Mouse (Mus musculus) kidney, adult 8-10 months (tissue): ENCODE results near the gene Qtrt2.

Source experiments
- DNase-seq, 2 experiments: peaks; one replicate each; pipeline ENCODE4 v3.0.0; 2022

Qtrt2 gene

DNA sequence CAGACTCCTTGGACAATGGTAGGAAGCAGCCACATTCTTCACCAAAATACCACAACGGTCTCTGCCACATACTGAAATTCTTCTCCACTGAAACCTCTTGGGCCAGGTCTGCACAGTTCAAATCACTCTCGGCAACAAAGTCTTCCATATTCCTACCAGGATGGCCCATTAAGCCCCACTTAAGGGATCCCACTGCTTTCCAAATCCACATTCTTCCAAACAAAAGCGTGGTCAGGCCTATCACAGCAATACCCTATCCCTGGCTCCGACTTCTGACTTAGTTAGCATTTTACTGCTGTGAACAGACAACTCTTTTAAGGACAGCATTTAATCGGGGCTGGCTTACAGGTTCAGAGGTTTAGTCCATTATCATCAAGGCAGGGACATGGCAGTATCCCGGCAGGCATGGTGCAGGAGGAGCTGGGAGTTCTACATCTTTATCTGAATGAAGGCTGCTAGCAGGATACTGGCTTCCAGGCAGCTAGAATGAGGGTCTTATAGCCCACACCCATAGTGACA, at the start of gene Qtrt2:
TSS of gene Qtrt2 (minus strand) at position 469 of the 519 bp plus-strand sequence.
- peak in 1 of 2 experiments; percentile 18 for DNase-seq

DNA sequence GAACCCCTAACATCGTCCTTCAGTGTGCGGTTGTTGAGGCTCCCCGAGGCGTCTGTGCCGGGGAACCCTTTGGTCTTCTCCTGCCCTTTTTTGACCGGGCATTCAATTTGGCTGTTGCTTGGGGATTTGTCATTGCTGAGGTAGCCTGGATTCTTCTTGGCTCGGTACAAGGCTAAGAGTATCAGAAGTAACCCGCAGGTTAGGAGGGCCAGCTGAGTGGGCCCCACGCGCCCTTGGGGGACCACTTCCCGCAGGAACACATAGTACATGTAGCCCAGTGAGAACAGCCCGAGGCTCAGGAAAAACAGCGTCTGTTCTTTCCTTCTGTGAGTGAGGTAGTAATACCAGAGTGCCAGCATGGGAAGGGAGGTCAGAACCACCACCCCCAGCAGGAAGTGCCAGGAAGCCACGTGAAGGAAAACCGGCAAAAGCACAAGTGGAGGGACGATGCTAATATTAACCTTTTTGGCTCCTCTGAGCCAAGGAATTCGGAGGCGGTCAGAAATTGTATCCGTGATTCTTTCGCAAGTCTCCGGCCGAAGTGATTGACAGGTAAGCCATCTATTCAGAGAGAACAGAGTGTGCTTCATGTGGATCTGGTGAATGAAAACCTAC, 47.1 kb upstream of the Qtrt2 start:
- no peak for DNase-seq

DNA sequence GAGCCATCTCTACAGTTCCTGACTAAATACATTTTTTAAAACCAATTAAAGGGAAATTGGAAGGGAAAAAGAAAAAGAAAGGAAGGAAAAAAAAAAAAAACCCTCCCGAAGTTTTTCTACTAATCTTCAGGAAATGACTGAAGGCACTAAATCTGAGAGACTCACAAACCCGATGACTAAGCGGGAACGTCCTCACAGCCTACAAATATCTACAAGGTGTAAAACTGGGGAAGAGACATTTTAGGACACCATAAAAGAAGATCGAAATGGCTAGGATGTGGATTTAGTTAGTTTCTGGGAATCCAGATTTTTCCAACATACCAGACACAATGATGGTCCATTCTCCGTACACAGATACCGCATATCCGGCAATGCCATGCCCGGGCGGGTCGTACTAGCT, 46.5 kb upstream of the Qtrt2 start:
- DNase-seq = no peak

DNA sequence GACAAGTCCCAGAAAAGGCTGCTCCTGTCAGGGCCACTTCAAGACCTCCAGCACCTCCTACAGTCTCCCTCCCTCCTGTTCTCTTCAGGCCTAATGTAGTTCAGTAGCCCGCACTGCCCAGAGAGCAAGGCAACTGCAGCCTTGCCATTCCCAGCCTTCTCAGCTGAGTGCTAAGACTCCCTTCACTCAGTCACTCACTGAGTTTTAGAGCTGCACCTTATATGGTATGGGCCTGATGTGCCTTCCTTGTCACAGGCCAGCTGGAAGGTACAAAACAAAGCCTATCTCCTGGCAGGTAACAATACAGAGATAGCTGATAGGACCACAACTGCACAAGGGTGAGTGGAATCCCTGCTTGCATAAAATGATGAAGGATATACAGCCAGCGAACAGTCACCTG, 45.8 kb upstream of the Qtrt2 start:
- no peak for DNase-seq

DNA sequence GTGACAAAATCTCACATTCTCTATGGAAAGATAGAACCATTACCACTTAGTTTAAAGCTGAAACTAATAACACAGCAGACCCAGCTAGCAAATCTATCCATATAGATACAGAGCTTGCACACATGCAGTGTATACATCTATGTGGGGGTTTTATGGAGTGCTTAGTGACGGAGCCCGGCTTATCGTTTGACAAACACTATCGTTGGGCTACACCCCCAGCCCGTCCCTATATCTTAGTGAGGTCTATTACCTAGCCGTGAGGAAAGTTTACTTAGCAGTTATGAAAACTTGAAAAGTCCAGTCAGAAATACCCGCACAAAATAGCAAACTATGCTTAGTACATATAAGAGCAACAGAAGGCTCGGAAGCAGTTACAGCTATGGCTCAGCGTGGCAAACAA, 45.1 kb upstream of the Qtrt2 start:
- no peak for DNase-seq

DNA sequence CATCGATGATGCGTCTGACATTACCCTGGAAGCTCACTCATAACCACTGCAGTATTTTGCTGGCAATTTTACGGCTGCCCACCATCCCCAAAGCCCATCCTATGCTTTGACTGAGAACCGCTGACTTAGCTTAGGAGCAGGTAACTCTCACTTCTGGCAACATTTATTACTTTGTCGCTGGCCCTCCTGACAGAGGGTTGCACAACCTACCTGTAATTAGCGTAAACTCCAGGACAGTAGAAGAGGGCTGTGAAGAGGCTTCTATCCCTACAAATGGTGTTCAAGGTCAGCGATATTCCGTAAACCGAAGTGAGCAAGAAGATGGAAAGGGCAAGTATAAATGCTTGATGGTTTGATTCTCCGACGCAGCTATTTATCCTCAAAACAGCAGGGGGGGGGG, 44.6 kb upstream of the Qtrt2 start:
- no peak for DNase-seq

DNA sequence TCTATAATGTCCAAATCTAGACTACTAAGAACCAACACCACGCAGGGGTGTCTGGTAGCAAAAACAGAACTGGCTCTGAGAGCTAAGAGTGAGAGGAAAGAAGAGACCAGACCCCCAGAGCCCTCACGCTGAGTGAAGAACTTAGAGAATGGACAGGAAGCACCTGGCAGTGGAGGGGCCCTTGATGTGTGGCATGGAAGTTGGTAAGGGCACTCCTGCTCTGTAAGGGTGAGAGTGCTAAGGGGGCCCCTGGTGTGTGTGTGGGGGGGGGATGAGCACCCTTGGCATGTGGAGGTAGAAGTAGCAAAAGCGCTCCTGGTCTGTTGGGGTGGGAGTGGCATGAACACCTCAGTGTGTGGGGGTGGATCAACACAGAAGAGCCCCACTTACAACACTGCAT, 43.8 kb upstream of the Qtrt2 start:
- DNase-seq = no peak

DNA sequence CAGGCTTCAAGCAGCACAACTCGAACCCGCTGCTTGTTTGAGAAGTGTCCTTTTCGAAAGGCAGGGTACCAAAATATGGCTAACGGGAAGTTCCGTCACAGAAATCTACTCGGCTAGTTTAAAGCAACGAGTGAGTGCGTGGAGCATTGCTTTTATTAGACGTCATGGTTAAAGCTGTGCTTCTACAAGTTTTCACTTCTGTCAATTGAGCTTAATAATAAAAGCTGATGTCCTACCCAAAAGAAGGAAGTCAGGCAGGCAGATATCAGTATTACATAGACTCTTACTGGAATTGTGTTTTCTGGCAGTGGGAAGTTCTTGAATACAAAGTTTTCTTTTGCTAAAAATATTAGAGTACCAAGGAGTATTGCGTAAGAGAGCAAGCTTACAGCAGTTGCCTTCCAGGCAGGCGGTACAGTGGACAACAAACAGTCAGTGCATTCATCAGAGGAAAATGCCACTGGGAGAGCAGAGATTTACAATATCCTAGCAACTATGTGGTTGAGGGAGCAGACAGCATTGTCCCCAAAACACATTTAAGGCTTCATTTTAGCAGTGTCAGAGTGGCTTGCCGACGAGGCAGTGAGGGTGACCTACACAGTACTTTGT, 39.3 kb upstream of the Qtrt2 start:
- DNase-seq = no peak

DNA sequence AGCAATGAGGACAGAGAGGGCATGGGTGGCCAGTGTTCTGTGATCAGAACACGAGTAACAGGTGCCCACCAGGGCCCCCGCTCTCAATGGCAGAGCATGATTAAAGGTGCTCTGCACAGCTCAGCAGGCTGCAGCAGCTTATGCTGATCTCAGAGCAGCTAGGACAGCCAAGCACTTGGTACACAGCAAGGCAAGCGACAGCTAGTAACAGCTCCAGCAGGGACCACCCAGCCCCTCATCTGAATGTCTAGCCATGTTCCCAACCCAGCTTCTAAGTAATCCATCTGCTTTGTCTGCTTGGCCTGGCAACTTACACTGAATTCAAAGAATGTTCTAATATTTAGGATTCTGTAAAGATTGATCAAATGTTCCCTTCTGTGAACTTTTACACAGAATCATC, 37.2 kb upstream of the Qtrt2 start:
- DNase-seq = no peak

DNA sequence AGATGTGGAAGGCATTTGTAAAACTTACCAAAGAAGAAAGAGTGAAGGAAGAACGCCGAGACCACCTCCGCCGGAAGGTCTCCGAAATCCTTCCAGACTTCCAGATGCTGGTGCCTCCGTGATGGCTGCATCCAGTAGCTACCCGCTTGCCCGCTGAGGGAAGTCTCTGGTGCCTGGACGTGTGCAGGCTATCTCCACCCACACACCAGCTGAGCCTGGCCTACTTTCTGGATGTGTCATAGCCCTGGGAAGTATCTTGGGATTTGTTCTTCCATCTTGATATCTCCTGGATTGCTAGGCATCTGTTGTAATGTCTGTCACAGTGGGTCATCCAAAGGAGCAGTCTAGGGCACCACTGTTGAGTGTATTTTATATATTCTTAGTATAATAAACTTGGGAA, 36.7 kb upstream of the Qtrt2 start:
- DNase-seq = no peak

DNA sequence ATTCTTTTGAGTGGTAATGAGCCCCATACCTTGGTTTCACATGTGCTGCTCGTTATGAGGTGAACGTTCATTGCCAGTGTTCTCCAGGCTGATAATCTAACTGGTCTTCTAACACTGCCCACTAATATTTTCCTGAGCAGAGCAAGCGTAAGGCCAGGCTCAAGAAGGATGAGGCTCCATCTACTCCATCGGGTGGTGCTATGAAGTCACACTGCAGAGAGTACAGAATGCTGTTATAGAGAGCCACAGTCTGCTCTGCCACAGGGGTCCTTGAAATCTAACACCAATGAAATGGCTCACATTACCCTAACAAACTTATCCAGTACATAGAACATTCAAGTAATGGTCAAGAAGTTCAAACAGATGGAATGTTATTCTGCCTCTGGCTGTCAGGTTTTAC, 31.4 kb upstream of the Qtrt2 start:
- DNase-seq = no peak

DNA sequence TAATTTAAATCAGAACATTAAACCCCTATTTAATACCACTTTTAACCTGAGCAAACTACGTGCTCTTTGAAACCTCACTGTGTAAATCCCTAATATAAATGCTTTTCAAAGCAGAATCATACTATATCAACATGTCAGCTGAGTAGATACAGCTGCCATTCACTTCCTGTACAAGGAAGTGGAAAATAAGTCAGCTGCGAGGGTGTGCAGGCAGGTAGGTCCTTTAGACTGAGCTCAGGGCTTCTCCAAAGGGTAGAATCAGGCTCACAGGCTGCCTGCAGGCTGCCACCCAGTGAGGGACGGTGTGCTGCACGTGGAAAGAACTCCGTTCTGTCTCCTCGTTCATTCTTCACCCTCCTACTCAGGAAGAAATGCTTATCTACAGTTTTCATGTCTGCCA, 28.3 kb upstream of the Qtrt2 start:
- DNase-seq = no peak

DNA sequence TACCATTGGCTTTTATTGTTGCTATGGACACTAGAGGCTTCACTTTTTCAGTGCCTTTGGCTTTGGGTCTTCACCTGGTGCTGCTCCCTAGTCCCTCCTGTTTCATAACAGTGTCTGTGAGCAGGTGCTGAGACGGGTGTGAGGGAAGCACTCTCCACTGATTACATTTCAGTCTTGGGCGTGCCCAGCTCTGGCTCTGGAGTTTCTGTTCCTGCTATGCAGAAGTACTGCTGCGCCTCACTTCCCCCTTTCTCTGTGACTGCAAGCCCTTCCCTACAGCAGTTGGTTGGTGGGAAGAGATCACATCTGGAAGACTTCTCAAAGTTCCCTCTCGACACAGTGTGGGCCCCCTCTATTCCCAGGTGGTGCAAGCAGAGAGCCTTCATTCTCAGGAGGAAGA, 25.0 kb upstream of the Qtrt2 start:
- no peak for DNase-seq

DNA sequence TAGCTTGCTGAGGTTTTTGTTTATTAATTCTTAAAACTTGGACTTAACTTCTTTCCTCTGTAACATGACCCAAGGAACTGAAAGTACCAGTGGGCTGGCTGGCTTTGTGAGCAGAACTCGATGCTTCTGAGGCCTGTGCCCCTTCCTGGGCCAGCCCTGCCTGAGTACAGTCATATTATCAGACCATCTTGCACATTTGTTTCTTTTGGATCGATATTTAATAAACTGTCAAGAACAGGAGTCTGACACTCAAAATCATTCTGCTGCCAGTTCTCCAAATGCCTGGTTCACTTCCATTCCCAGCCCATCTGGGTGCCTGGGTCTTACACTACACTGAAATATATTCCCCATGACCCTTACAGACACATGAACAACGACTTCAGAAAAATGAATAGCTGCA, 19.3 kb upstream of the Qtrt2 start:
- no peak for DNase-seq

DNA sequence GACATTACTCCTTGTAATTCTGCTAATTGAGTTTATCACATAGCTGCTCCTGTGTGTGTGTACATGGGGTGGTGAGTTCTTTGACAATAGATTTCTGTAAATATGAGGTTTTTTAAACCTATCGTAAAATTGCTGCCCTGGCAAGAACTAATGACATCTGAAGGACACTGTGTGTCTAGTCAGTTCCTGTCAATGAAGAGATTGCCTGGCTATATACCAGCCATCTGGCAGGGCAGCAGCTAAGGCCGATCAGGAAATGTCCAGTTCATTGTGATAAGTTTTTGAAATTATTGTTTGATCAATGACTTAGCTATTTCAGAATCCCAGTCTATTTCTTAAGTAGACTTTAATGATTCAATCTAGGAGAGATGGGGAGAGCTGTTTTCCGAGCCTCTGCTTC, 18.7 kb upstream of the Qtrt2 start:
- no peak for DNase-seq

DNA sequence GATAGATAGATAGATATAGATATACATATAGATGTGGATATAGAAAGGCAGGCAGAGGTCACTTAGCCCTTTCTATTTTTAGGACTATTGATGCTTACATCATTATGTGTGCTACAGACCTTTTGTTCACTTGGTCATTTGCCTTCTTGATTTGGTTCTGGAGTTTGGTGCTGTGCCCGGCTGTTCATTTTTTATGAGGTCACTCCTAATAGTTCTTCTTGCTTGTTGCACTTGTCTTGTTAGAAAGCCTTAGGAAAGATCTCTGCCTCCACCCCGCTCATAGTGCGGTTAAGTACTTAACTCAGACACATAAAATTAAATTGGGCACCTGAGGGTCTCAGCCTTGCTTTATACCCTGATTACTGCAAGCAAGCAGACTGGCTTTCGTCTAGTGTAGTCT, 14.2 kb upstream of the Qtrt2 start:
- DNase-seq = no peak

DNA sequence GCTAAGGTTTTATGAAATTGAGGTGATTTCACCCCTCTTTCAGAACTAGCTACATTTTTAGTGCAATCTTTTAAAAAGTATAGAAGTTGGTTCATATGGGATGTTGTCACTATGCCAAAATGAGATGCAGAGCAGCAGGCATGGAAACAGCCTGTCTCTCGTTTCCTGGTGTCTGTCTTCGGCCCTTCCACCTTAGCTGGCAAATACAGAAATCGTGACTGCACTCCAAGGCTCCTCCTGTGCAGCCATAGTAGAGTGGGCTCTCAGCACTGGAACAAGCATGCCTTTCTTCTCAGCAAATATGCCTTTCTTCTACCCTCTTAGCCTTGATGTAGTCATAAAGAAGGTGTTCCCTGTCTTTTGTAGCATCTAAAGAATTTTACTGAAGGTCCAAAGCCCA, 9.3 kb upstream of the Qtrt2 start:
- no peak for DNase-seq

DNA sequence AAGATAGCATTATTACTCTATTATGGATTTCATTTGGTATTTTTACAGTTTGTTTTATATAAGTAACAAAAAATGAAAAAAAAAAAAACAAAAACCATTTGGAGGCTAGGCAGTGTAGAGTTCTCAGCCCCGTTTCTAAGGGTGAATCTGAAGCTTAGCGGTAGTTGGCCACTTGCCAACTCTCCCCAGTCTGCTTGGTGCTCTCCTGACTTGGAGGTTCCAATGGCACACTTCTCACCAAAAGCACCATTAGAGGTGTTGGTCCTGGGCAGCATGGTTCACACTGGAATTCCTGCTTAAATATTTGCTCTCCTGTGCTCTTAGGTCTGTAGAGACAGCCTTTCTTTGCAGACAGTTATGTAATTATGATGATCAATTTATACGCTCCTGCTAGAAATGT, 8.8 kb upstream of the Qtrt2 start:
- DNase-seq = peak in 1 of 2 experiments; percentile 11

DNA sequence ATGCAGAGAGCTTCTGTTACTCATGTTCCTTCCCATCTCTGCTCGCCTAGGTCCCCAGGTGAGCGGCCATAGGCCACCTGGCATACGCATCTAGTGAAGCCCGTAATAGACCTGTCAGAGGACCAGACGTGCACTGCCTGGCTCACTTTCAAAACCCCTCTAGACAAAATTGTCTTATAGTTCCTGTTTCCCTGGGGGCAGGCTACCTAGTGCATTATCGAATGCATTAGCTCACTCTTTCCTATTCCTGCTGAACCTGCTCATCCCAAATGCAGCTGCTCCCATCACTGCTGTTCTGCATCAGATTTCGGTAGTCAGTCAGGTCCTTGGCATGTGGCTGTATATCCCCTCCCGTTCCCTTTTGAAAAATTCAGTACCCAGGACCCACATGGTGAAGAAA, 8.2 kb upstream of the Qtrt2 start:
- DNase-seq = no peak

DNA sequence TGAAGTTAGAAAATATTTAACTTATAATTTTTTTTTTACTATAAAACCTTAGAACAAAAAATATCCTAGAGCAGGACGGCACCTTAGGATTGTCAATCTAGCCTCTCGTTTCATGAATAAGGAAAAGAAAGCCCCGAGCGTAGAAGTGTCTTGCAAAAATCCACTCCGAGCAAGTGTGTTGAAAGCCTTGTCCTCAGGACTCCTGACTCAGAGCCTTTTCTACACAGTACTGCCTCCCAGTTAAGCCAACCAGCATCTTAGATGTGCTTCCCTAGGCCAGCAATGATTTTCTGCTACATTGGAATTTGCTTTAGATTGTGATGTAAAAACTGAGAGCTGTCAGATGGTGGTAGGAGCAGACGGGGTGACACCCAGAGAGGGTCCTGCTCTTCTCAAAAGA, 6.4 kb upstream of the Qtrt2 start:
- no peak for DNase-seq

DNA sequence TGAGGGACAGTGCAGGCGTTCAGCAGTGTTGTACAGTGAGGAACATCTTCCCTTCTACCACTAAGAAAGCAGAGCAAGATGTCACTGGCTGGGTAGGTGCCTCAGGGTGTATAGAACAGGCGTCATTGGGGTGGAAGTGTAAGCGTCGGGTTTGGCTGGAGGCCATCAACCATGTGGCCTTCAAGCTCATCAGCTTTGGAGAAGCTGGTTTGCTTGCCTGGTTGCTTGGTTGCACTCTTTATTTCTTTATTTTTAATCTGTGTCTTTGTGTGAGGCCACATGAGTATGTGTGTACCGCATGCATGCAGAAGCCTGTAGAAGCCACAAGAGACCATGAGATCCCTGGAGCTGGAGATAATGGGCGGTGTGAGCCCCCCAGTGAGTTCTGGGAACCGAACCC, 5.7 kb upstream of the Qtrt2 start:
- no peak for DNase-seq

DNA sequence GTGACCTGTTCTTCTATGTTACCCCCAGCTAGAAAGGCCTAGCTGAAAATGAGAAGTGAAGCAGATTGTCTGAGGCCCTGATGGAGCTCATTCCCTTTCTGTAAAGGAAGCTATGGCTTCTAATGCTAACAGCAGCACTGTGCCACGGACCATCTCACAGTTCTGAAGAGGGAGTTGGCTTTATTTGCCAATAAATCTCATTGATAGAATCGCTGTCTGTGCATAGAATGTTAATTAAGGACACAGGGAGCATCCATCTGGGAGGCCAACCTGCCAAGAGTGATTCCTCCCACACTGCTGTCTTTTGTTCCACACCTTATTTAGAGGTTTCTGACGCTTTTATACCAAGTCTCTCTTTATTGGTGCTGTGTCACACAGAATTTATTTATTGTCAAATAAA, 4.9 kb upstream of the Qtrt2 start:
- DNase-seq = no peak

DNA sequence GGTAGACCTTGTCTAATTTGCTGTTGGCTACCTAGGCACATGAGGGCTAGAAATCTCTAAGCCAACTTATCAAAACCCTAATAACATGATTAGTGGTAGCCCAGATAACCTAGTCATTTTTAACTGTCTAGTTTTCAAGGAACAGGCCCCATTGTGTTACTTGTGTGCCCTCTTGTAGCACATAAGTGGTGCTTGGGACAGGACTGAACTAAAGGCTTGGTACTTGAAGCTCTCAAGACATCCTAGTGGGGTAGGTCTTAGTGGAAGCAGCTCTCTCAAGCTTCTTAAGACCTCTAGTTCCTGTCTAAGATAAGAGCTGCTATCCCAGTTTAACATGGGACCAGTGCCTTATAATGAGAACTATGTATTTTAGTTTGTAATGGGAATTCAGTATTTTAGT, 4.0 kb upstream of the Qtrt2 start:
- DNase-seq = no peak

DNA sequence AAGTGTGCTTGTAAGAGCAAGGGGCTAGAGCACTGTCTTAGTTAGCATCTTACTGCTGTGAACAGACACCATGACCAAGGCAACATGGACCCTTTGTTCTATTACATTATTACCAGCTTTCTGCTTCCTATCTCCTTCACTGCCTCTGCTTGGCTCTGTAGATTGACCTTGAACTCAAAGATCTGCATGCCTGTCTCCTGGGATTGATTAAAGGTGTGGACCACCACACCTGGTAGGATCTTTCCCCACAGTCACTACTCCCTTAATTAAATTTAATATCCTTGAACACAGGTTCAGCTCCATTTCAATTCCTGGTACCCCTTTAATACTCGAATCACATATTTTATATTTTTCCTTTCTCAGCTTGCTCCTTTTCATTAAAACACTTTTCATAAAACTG, 763 bp downstream of the Qtrt2 start:
- DNase-seq = no peak

DNA sequence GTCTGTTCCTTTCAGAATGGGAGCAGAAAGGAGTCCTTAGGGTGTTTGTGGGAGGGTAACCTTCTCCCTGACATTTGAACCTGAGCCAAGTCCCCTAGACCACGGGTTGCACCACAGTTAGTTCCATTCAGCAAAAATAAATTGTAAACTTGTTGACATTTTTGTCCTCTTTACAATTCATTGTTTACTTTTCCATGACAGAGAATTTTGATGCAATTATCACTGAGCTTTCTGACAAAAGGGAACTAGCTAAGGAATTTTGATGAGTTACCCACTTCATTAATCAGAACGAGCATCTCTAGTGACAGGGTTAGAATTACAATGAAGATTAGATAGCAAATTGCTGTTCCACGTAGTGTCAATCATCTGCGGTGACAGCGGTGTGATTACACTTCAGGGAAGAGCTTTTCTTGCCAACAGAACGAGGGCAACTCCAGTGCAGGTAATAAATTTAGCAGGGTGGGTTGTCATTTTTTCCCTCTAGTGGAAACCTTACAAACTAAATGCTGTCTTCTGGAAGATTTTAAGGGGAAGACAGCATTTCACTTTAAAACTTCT, 1.5 kb downstream of the Qtrt2 start:
- no peak for DNase-seq
